In the genomic region with DNA sequence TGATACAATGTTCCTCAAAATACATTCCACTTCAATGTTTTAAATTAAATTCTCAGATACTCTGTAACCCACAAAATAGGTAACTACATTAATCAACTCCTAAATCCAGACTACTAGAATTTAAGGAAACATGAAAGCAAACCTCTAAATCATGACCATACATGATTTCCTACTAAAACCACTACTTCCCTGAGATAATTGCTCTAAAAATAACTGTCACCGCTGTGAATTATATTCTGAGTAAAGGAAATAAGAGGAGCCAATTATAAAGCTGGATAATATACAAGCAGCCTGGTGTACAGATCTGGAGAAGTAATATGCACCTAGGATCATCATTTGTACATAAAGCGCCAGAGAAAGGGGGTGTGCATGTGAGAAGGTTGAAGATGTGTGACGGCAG, we compare ENCODE assay signal across 23 mouse cellular contexts. TPM values are rescaled to one million over a fixed set of nuclear protein-coding genes. Genes with fewer than 3 reads are reported as not detected.
DNase-seq lines count a peak whose midpoint lies in the region; ATAC-seq lines count a peak whose summit lies in the region.
"Had no signal": no experiment of that assay in that cellular context is flagged by ENCODE, and none has a peak within 500 bp of the region (broad histone marks: within the 10 kb centered on the region; RNA-seq: fewer than 3 reads in every experiment).

No protein-coding gene starts in this region.

- intact Hi-C loops in heart, postnatal 25 days (cut with DNase I), result no loop called here

- no peaks in the 10 kb centered on the region for H3K36me3 ChIP-seq in heart, embryonic 14.5 days (ENCODE audit: control insufficient read depth, insufficient read depth, low read length)
- H3K36me3 ChIP-seq in heart, embryonic 10.5 days, result no peaks in the 10 kb centered on the region
- H3K36me3 ChIP-seq in megakaryocyte, embryonic 14.5 days (replicated peaks; ENCODE audit: low read length), result no peaks in the 10 kb centered on the region
- H3K36me3 ChIP-seq in splenic B cell, adult 2 months (ENCODE audit: control insufficient read depth, insufficient read depth, low read length, poor library complexity, severe bottlenecking), result no peaks in the 10 kb centered on the region
- H3K36me3 ChIP-seq: embryonic facial prominence, embryonic 10.5 days; hindbrain, embryonic 12.5 days had no signal

- peak overlapping the region; percentile 25 for H3K4me2 ChIP-seq in heart, embryonic 14.5 days (ENCODE audit: low read length)
- H3K4me2 ChIP-seq: forebrain, embryonic 13.5 days; hindbrain, embryonic 12.5 days had no signal

- H3K27ac ChIP-seq in heart, embryonic 14.5 days (replicated peaks in 1 of 2; ENCODE audit: control insufficient read depth in 1 of 2, insufficient read depth in 1 of 2, low read depth in 2 of 2, low read length in 2 of 2), result peak overlapping the region; percentile 53 to 68; a peak in 3 of 4 replicates
- no peak overlapping the region; the same call in 1 of the 2 replicates for H3K27ac ChIP-seq in heart, embryonic 10.5 days
- H3K27ac ChIP-seq: embryonic facial prominence, embryonic 10.5 days; forebrain, embryonic 13.5 days; hindbrain, embryonic 12.5 days had no signal

- H3K4me3 ChIP-seq in heart, embryonic 14.5 days (ENCODE audit: control insufficient read depth in 1 of 2, insufficient read depth in 1 of 2, low read depth in 1 of 2, low read length in 2 of 2), result no peak overlapping the region
- no peak overlapping the region for H3K4me3 ChIP-seq in heart, embryonic 10.5 days
- peak overlapping the region; percentile 72 for H3K4me3 ChIP-seq in megakaryocyte, embryonic 14.5 days (replicated peaks)
- H3K4me3 ChIP-seq: embryonic facial prominence, embryonic 10.5 days; forebrain, embryonic 13.5 days; hindbrain, embryonic 12.5 days had no signal

- H3K27me3 ChIP-seq in heart, embryonic 14.5 days (ENCODE audit: control insufficient read depth, insufficient read depth, low read length), result no peaks in the 10 kb centered on the region
- no peaks in the 10 kb centered on the region for H3K27me3 ChIP-seq in heart, embryonic 10.5 days (ENCODE audit: insufficient read depth, poor library complexity, severe bottlenecking)
- H3K27me3 ChIP-seq in megakaryocyte, embryonic 14.5 days (replicated peaks), result no peaks in the 10 kb centered on the region
- H3K27me3 ChIP-seq in splenic B cell, adult 2 months (ENCODE audit: control insufficient read depth, insufficient read depth, low read length, poor library complexity, severe bottlenecking), result no peaks in the 10 kb centered on the region
- H3K27me3 ChIP-seq: CH12.LX; forebrain, embryonic 13.5 days; hindbrain, embryonic 12.5 days had no signal

- DNase-seq in heart, adult 11 months, result peak; percentile 65
- no peak for DNase-seq in heart, postnatal 25 days (ENCODE audit: low spot score)
- DNase-seq in heart, embryonic 10.5 days (ENCODE audit: low spot score), result no peak
- DNase-seq in splenic B cell, adult 2 months (ENCODE audit: low read depth, low spot score), result peak; percentile 10
- DNase-seq in liver, result no peak
- DNase-seq: adrenal gland, adult 2 months; adrenal gland, postnatal 25 days; cerebellum, adult 18-20 months; cerebellum, adult 9-11 months; cerebellum, postnatal 36 days; forebrain, postnatal 0 days; gastrocnemius, postnatal 36 days; kidney, adult 11 months; kidney, adult 9 months had no signal

- no peak for ATAC-seq in heart, embryonic 14.5 days (ENCODE audit: insufficient number of reproducible peaks, insufficient read depth, low FRiP score, low read depth)
- ATAC-seq in megakaryocyte, adult 5-6 weeks (ENCODE audit: poor library complexity, severe bottlenecking), result no peak
- ATAC-seq: forebrain, embryonic 13.5 days; forebrain, postnatal 0 days; hindbrain, embryonic 16.5 days; inflammation-experienced regulatory T-cells, adult 6 months had no signal

- peaks cover 14 to 65% of the 10 kb centered on the region in 2 experiments for H3K4me1 ChIP-seq in heart, embryonic 14.5 days (ENCODE audit: control insufficient read depth in 2 of 2, insufficient read depth in 2 of 2, low read length in 2 of 2)
- H3K4me1 ChIP-seq in heart, embryonic 10.5 days, result peaks cover 68% of the 10 kb centered on the region
- H3K4me1 ChIP-seq in megakaryocyte, embryonic 14.5 days, result peaks cover 65% of the 10 kb centered on the region

- H3K9ac ChIP-seq in heart, embryonic 14.5 days (ENCODE audit: low read length), result peak overlapping the region; percentile 41; the same call in 1 of the 2 replicates
- H3K9ac ChIP-seq: forebrain, embryonic 13.5 days; forebrain, postnatal 0 days; hindbrain, embryonic 12.5 days had no signal

- WGBS in heart, embryonic 14.5 days, result 33% methylated on average over 3 of the region's 3 CpGs
- WGBS in heart, embryonic 10.5 days, result 66% methylated on average over 3 of the region's 3 CpGs

- no peaks in the 10 kb centered on the region for H3K9me3 ChIP-seq in heart, embryonic 14.5 days (ENCODE audit: control insufficient read depth, low read length)
- H3K9me3 ChIP-seq in heart, embryonic 10.5 days, result no peaks in the 10 kb centered on the region
- no peaks in the 10 kb centered on the region for H3K9me3 ChIP-seq in megakaryocyte, embryonic 14.5 days
- H3K9me3 ChIP-seq: embryonic facial prominence, embryonic 10.5 days; forebrain, embryonic 13.5 days; hindbrain, embryonic 12.5 days had no signal

RNA-seq across cellular contexts. Expression of a gene that starts 37.1 kb away (rescaled TPM):
- total RNA-seq in heart, postnatal 25 days (2021), result 100 to 1,000 TPM; 202 to 215 TPM
- 72.7 and 74.0 TPM in 2 replicates for polyA plus RNA-seq in heart, embryonic 14.5 days (2014; fragmentation: Nextera tagmentation; extraction: Ambion mirVana)
- polyA plus RNA-seq in heart, embryonic 10.5 days (2016; fragmentation: Nextera tagmentation; extraction: Ambion mirVana), result 34.2 and 48.1 TPM in 2 replicates
- polyA plus RNA-seq in megakaryocyte, embryonic 14.5 days (2012; ENCODE audit: insufficient read depth, low replicate concordance), result 2.6 and 5.4 TPM in 2 replicates
- 50.2 and 53.1 TPM in 2 replicates for total RNA-seq in megakaryocyte, adult 5-6 weeks (2015)
- 39.1 and 50.4 TPM in 2 replicates for total RNA-seq in megakaryocyte, adult 5-6 weeks (2017)

RNA-seq across cellular contexts. Expression of a gene that starts 46.3 kb away (rescaled TPM):
- total RNA-seq in heart, postnatal 25 days (2021), result under 1 TPM; 0.03 TPM
- polyA plus RNA-seq in heart, embryonic 14.5 days (2014; fragmentation: Nextera tagmentation; extraction: Ambion mirVana), result 0.05 TPM in 1 of 2 replicates, not detected in the other
- polyA plus RNA-seq in heart, embryonic 10.5 days (2016; fragmentation: Nextera tagmentation; extraction: Ambion mirVana), result 0.11 and 0.17 TPM in 2 replicates
- 0.03 and 0.27 TPM in 2 replicates for polyA plus RNA-seq in megakaryocyte, embryonic 14.5 days (2012; ENCODE audit: insufficient read depth, low replicate concordance)
- not detected in 2 replicates for total RNA-seq in megakaryocyte, adult 5-6 weeks (2015)
- total RNA-seq in megakaryocyte, adult 5-6 weeks (2017), result not detected in 2 replicates
- total RNA-seq: CH12.LX had no signal

Comparison
In these comparisons a context has a peak if more than half of its experiments do, and no peak if none do; other contexts are left out.
1. DNase-seq: peak in heart, adult 11 months (single experiment) and splenic B cell, adult 2 months (single experiment); none in heart, postnatal 25 days (single experiment), heart, embryonic 10.5 days (single experiment) and liver (single experiment).